Mouse (Mus musculus) liver, postnatal 0 days (tissue): ENCODE results near the gene Dvl2.

Experiments used
- CTCF ChIP-seq: sonication (generic); IDR thresholded peaks from 2 replicates; pipeline ENCODE4 v1.5.1; 2016; ENCODE audit warnings: antibody characterized with exemption, low read depth
- EP300 ChIP-seq: IDR thresholded peaks from 2 replicates; pipeline ENCODE4 v1.6.1; 2016; ENCODE audit warnings: antibody characterized with exemption, low read depth, mild to moderate bottlenecking

- TF ChIP-seq CTCF: no peak
- no peak for TF ChIP-seq EP300
Observed at GRCm38 (mm10) chr11:70039631-70040030, 39.2 kb downstream of the Dvl2 start.
